Mouse (Mus musculus): ENCODE results near the gene Mtch2. TPM values are rescaled to one million over a fixed set of nuclear protein-coding genes. Genes with fewer than 3 reads are reported as not detected.
"Not testable (repeated sequence)": the region's sequence is repeated elsewhere in the genome, so short reads cannot be mapped to it uniquely, and the experiment has no call there.

Gene Mtch2
- polyA plus RNA-seq, 1 experiment from 2014 or later = 234 TPM

DNA sequence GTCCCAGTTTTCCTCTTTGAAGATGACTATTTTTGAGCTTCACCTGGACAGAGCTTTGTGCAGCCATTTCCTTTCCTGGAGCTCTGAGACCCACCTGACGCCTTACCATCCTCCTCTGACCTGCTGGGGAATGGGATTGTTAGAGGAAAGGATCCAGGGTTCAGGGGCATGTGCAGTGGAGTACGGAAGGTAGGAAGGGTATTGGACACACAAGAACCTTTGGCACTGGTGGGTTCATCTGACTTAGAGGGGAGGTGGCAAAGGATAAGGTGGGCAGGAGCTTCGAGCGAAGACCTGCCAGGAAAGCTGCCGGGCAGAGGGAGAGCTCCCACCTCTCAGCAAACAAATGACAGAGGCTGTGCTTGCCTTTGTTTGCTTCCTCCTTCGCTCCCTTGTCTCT, 39.5 kb downstream of the Mtch2 start:
- H3K4me2 ChIP-seq (replicated peaks; ENCODE audit: low read depth, low read length) = peak overlapping the region; percentile 88
- WGBS = 39% methylated on average over 6 of the region's 6 CpGs
- 0 out of 2 replicates have a peak, but pooled peaks cover 3% of the 10 kb centered on the region for H3K4me1 ChIP-seq (ENCODE audit: control insufficient read depth, insufficient read depth, low read length)
- H3K27ac ChIP-seq (ENCODE audit: low read length) = no peak overlapping the region
- no peaks in the 10 kb centered on the region for H3K36me3 ChIP-seq (ENCODE audit: control insufficient read depth, insufficient read depth, low read length)
- peak overlapping the region; percentile 47; the same call in 1 of the 2 replicates for H3K4me3 ChIP-seq (ENCODE audit: low read depth, low read length)
- H3K27me3 ChIP-seq (ENCODE audit: control insufficient read depth, insufficient read depth, low read length) = peaks cover 16% of the 10 kb centered on the region; the same call in 1 of the 2 replicates
- ATAC-seq (ENCODE audit: insufficient number of reproducible peaks, insufficient read depth, low FRiP score, low read depth) = no peak
- no peak overlapping the region for H3K9ac ChIP-seq (replicated peaks; ENCODE audit: low read depth, low read length)
- no peaks in the 10 kb centered on the region for H3K9me3 ChIP-seq (ENCODE audit: control insufficient read depth, low read depth, low read length)

DNA sequence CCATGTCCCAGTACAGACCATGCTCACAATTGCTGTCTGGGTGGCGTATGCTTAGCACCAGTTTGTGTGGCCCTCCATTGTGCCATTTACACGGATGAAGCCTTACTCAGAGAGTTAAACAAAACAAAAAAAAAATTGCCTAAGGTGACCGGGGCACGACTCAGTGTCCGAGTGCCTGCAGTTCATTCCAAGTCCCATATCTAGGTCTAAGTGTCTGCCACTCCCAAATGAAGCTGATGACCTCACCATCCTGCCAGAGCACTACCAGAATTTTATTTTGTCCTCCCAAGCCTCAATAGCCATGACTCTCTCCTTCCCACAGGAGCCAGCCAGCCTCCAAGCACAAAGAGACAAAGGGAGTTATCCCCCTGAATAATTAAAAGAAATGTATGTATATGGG, 40.7 kb downstream of the Mtch2 start:
- ATAC-seq (ENCODE audit: insufficient number of reproducible peaks, insufficient read depth, low FRiP score, low read depth) = no peak

DNA sequence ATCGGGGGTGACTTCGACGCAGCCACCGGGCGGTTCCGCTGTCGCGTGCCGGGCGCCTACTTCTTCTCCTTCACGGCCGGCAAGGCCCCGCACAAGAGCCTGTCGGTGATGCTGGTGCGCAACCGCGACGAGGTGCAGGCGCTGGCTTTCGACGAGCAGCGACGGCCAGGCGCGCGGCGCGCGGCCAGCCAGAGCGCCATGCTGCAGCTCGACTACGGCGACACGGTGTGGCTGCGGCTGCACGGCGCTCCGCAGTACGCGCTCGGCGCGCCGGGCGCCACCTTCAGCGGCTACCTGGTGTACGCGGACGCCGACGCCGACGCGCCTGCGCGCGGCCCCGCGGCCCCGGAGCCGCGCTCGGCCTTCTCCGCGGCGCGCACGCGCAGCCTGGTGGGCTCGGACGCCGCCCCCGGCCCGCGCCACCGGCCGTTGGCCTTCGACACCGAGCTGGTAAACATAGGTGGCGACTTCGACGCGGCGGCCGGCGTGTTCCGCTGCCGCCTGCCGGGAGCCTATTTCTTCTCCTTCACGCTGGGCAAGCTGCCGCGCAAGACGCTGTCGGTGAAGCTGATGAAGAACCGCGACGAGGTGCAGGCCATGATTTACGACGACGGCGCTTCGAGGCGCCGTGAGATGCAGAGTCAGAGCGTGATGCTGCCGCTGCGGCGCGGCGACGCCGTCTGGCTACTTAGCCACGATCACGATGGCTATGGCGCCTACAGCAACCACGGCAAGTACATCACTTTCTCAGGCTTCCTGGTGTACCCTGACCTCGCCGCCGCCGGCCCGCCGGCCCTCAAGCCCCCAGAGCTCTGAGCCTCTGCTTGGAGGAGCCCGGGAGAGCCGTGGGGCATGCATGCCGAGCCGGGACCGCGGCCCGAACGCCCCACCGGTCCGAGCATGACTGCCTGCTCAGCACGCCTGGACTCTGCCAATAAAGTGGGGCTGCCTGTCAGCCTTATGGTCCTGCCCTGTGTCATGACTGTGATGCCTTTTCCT, 42.9 kb downstream of the Mtch2 start:
- ATAC-seq (ENCODE audit: insufficient number of reproducible peaks, insufficient read depth, low FRiP score, low read depth) = peak; percentile 66
- WGBS = 6% methylated on average over 110 of the region's 133 CpGs
- no peaks in the 10 kb centered on the region for H3K9me3 ChIP-seq (ENCODE audit: control insufficient read depth, low read depth, low read length)
- peaks cover 16% of the 10 kb centered on the region; the same call in 1 of the 2 replicates for H3K27me3 ChIP-seq (ENCODE audit: control insufficient read depth, insufficient read depth, low read length)
- no peak overlapping the region for H3K27ac ChIP-seq (ENCODE audit: low read length)
- peak overlapping the region; percentile 70 for H3K4me2 ChIP-seq (replicated peaks; ENCODE audit: low read depth, low read length)
- H3K4me3 ChIP-seq (ENCODE audit: low read depth, low read length) = peak overlapping the region; percentile 49
- 0 out of 2 replicates have a peak, but pooled peaks cover 3% of the 10 kb centered on the region for H3K4me1 ChIP-seq (ENCODE audit: control insufficient read depth, insufficient read depth, low read length)
- H3K9ac ChIP-seq (replicated peaks; ENCODE audit: low read depth, low read length) = peak overlapping the region; percentile 39
- peaks cover 10% of the 10 kb centered on the region for H3K36me3 ChIP-seq (ENCODE audit: control insufficient read depth, insufficient read depth, low read length)

More for the DNA sequence above, 40.7 kb downstream of the Mtch2 start:
- H3K9me3 ChIP-seq (ENCODE audit: control insufficient read depth, low read depth, low read length) = no peaks in the 10 kb centered on the region
- 67% methylated on average over 5 of the region's 5 CpGs for WGBS
- H3K27ac ChIP-seq (ENCODE audit: low read length) = no peak overlapping the region
- H3K4me3 ChIP-seq (ENCODE audit: low read depth, low read length) = no peak overlapping the region
- no peak overlapping the region for H3K4me2 ChIP-seq (replicated peaks; ENCODE audit: low read depth, low read length)
- H3K9ac ChIP-seq (replicated peaks; ENCODE audit: low read depth, low read length) = no peak overlapping the region
- H3K36me3 ChIP-seq (ENCODE audit: control insufficient read depth, insufficient read depth, low read length) = no peaks in the 10 kb centered on the region
- peaks cover 16% of the 10 kb centered on the region; the same call in 1 of the 2 replicates for H3K27me3 ChIP-seq (ENCODE audit: control insufficient read depth, insufficient read depth, low read length)
- 0 out of 2 replicates have a peak, but pooled peaks cover 3% of the 10 kb centered on the region for H3K4me1 ChIP-seq (ENCODE audit: control insufficient read depth, insufficient read depth, low read length)

DNA sequence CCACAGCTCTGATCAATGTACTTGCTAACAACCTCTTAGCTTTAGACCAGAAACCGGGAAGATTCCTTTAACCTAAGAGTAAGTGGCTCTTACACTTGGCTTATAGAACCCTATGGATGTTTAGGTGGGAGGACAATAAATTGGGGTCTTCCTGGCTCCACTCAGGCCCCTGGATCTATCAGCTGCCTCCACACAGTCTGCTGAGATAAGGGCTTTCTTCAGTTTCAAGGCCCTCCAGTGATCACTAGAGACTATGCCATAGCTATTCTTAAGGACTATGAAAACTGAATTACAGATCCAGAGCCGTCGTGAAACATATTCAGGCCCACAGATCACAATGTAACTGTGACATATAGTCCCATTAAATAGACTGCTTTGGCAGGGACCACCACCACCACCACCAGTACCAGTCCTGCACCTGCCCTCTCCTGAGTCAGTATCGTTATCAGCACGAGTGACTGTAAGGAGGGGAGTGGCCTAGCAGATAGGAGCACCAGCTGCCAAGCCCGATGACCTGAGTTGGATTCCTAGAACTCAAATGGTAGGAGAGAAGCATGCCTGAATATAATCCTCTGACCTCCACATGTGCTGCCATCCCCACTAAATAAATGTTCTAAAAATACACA, 46.8 kb downstream of the Mtch2 start:
- Histone ChIP-seq H3K4me1 (ENCODE audit: control insufficient read depth, insufficient read depth, low read length) (no peaks in the 10 kb centered on the region), H3K9ac (replicated peaks; ENCODE audit: low read depth, low read length) (no peak overlapping the region), H3K4me2 (replicated peaks; ENCODE audit: low read depth, low read length) (no peak overlapping the region), H3K36me3 (ENCODE audit: control insufficient read depth, insufficient read depth, low read length) (peaks cover 38% of the 10 kb centered on the region), H3K4me3 (ENCODE audit: low read depth, low read length) (no peak overlapping the region), H3K9me3 (ENCODE audit: control insufficient read depth, low read depth, low read length) (no peaks in the 10 kb centered on the region), H3K27me3 (ENCODE audit: control insufficient read depth, insufficient read depth, low read length) (peaks cover 6% of the 10 kb centered on the region; the same call in 1 of the 2 replicates), H3K27ac (ENCODE audit: low read length) (no peak overlapping the region)
- WGBS = 86% methylated on average over 6 of the region's 6 CpGs
- no peak for ATAC-seq (ENCODE audit: insufficient number of reproducible peaks, insufficient read depth, low FRiP score, low read depth)

DNA sequence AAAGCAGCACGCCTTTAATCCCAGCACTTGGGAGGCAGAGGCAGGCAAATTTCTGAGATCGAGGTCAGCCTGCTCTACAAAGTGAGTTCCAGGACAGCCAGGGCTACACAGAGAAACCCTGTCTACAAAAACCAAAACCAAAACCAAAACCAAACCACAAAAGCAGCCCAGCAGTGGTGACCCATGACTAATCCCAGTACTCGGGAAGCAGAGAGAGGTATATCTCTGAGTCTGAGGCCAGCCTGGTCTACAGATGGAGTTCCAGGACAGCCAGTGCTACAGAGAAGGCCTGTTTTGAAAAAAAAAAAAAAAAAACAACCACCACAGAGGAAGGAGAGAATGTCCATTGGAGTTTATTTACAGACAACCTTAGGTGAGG, 47.3 kb downstream of the Mtch2 start:
- H3K36me3 ChIP-seq (ENCODE audit: control insufficient read depth, insufficient read depth, low read length) = peaks cover 39% of the 10 kb centered on the region
- ATAC-seq (ENCODE audit: insufficient number of reproducible peaks, insufficient read depth, low FRiP score, low read depth) = not testable (repeated sequence)
- WGBS = 89% methylated on average over 3 of the region's 3 CpGs

DNA sequence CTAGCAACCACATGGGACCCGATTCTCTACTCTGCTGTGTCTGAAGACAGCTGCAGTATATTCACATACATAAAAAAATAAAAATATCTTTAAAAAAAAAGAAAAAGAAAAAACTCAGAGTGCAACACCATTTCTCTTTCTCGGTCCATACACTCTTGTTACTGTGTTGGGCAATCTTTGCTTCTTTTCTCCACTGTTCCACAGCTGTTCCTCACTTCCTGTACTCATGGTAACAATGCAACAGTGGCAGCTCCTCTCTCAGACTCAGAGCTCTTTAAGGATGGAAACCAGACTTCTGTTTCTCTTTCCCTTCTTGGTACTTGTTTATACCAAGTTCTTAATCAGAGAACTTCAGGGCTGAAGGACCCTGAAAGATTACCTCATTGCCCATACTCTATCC, 56.4 kb downstream of the Mtch2 start:
- no peak overlapping the region for H3K27ac ChIP-seq (ENCODE audit: low read length)
- H3K9me3 ChIP-seq (ENCODE audit: control insufficient read depth, low read depth, low read length) = no peaks in the 10 kb centered on the region
- ATAC-seq (ENCODE audit: insufficient number of reproducible peaks, insufficient read depth, low FRiP score, low read depth) = no peak
- H3K4me3 ChIP-seq (ENCODE audit: low read depth, low read length) = peak overlapping the region; percentile 90
- no peaks in the 10 kb centered on the region for H3K27me3 ChIP-seq (ENCODE audit: control insufficient read depth, insufficient read depth, low read length)
- H3K4me2 ChIP-seq (replicated peaks; ENCODE audit: low read depth, low read length) = peak overlapping the region; percentile 52
- WGBS = 77% methylated on average over 2 of the region's 2 CpGs
- peak overlapping the region; percentile 97; the same call in 1 of the 2 replicates for H3K9ac ChIP-seq (replicated peaks; ENCODE audit: low read depth, low read length)
- H3K4me1 ChIP-seq (ENCODE audit: control insufficient read depth, insufficient read depth, low read length) = peaks cover 6% of the 10 kb centered on the region; the same call in 1 of the 2 replicates
- peaks cover 29% of the 10 kb centered on the region for H3K36me3 ChIP-seq (ENCODE audit: control insufficient read depth, insufficient read depth, low read length)

More for the DNA sequence above, 47.3 kb downstream of the Mtch2 start:
- not testable (repeated sequence) for H3K4me2 ChIP-seq (replicated peaks; ENCODE audit: low read depth, low read length); H3K9ac ChIP-seq (replicated peaks; ENCODE audit: low read depth, low read length); H3K27me3 ChIP-seq (ENCODE audit: control insufficient read depth, insufficient read depth, low read length); H3K27ac ChIP-seq (ENCODE audit: low read length); H3K4me1 ChIP-seq (ENCODE audit: control insufficient read depth, insufficient read depth, low read length); H3K9me3 ChIP-seq (ENCODE audit: control insufficient read depth, low read depth, low read length); H3K4me3 ChIP-seq (ENCODE audit: low read depth, low read length)

DNA sequence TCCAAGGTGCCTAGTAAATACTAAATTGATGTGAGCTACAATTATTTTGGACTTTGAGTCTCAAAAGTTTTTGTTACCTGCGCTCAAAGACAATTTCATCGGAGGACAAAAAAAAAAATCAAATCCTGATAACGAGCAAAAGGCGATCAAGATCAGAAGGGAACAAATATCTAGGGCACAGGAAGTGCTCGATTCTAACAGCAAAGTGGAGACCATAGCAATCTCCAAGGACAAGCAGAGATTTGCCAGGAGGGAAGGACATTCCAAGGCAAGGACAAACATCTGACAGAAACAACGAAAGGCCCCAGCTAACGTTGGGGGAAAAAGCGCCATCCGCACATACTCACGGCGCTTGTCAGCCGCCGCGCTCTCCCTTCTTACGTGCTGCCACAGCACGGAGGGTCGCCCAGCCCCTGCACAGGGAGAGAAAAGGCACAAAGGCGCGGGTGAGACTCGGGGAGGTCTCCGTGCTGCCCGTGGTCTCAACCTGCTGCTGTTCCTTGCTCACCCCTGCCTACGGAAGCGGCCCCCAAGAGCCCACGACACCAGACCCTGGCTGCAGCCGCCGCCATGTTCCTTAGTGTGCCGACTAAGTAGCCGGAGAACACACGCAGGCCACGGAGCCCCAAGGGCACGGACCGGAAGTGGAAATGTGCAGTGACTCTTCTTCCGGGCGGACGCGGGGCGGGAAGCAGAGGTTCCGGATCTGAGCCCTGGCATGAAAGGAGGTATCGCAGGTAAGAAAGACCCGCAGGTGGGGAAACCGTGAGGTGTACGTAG, 57.3 kb downstream of the Mtch2 start, which contains the start of the genes Kbtbd4 and Ndufs3:
TSS of gene Kbtbd4 (plus strand) at position 665 of the 780 bp plus-strand sequence.
TSS of gene Ndufs3 (minus strand) at position 752 of the 780 bp plus-strand sequence.
- H3K27ac ChIP-seq (ENCODE audit: low read length) = peak within 1 kb of the TSS; percentile 90
- H3K36me3 ChIP-seq (ENCODE audit: control insufficient read depth, insufficient read depth, low read length) = peaks cover 30% of the 10 kb centered on the region
- H3K9me3 ChIP-seq (ENCODE audit: control insufficient read depth, low read depth, low read length) = no peaks in the 10 kb centered on the region
- H3K9ac ChIP-seq (replicated peaks; ENCODE audit: low read depth, low read length) = peak within 1 kb of the TSS; percentile 97
- H3K27me3 ChIP-seq (ENCODE audit: control insufficient read depth, insufficient read depth, low read length) = no peaks in the 10 kb centered on the region
- peaks cover 6% of the 10 kb centered on the region; the same call in 1 of the 2 replicates for H3K4me1 ChIP-seq (ENCODE audit: control insufficient read depth, insufficient read depth, low read length)
- 1% methylated on average over 42 of the region's 43 CpGs for WGBS
- H3K4me3 ChIP-seq (ENCODE audit: low read depth, low read length) = peak within 1 kb of the TSS; percentile 90
- peak; percentile 93 for ATAC-seq (ENCODE audit: insufficient number of reproducible peaks, insufficient read depth, low FRiP score, low read depth)
- H3K4me2 ChIP-seq (replicated peaks; ENCODE audit: low read depth, low read length) = peak within 1 kb of the TSS; percentile 52

Measured in stomach, embryonic 14.5 days (tissue).